Mouse (Mus musculus): ENCODE results near the gene Ttyh1.

DNA sequence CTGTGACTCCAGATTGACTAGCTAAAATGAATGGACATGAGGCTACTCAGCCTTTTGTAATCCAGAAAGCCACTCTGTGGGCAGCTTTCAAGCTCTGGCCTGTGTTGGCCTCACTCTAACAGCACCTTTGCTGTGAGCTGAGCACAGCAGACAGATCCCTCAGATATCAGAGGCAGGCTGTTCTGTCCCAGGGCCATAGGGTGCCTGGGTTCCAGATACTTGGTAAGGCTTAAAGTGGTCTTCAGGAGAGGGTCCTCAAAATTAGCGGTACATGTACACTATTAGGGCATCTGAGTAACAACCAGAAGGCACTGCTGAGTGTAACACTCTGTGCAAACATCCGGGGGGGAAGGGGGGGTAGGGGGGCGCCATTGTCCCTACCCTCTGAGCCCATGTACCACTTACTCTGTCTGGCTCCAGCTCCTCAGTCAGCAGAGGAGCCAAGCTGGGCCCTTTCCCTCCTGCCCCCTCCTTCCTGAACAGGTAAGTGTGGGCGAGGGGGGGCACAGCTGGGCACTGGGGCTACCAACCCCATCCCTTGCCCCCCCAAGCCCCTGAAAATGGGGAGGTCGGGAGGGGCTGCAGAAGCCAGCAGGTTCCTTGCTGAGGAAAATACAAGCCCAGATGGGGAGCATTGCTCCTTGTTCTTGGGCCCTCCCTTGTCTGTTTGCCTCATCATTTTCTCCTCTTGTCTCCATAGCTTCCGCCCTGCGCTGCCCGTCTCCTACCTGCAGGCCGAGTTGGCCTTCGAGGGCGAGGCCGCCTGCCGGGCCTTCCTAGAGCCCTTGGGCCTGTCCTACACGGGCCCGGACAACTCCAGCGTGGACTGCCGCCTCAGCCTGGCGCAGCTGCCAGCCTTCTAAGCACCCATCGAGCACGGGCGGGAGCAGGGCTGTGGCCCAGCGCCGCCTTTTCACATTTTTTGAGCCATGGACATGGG is 27.3 kb downstream of the Ttyh1 start:
- TF ChIP-seq POLR2A (IDR thresholded peaks at IDR 0.05; ENCODE audit: borderline replicate concordance, control insufficient read depth, low read depth, low read length): no peak
- no peak for TF ChIP-seq CTCF (IDR thresholded peaks at IDR 0.05; ENCODE audit: control insufficient read depth, insufficient read depth, low read length)

Measured in bone marrow, adult 2 months (tissue).